ENCODE assay signal across 8 mouse cellular contexts in the genomic region with DNA sequence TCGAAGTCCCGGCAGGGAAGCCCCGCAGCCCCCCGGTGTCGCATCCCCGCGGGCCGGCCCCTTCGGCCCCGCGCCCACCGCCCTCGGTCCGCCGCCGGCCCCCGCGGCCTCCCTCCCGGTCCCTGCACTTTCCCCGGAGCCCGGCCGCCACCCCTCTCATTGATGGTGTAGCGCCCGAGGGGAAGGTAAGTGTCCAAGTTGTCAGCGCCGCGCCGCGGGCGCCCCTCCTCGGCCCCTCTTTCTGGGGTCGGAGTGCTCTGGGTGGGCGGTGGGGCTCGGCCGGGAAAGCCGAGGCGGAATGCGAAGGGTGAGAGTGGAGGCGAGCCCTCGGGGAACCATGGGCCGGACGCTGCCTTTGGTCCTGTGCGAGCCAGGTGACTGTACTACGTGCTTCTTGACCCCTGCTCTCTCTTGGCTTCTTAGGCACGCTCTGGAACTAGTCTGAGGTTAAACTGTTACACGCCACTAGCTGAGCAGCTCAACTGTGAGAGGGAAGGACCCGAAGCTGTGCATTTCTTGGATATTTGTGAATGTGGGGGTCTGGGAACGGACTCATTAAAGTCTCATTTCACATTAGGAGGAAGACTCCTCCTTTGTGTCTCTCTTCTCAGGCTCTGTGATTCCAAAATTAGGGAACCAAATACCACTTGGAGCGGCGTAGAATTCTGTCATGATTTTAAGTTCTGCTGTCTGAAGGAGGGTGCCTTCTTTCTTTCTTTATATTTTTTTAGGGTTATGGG. TPM values are rescaled to one million over a fixed set of nuclear protein-coding genes. Genes with fewer than 3 reads are reported as not detected.
DNase-seq lines count a peak whose midpoint lies in the region; ATAC-seq lines count a peak whose summit lies in the region.

No protein-coding gene starts in this region.

- H3K4me1 ChIP-seq in liver, embryonic 13.5 days (replicated peaks): peaks cover 34% of the 10 kb centered on the region

- H3K4me3 ChIP-seq in liver, embryonic 13.5 days (replicated peaks): peak overlapping the region; percentile 78

- peak overlapping the region; percentile 88 for H3K9ac ChIP-seq in liver, embryonic 13.5 days

- H3K36me3 ChIP-seq in liver, embryonic 13.5 days: no peaks in the 10 kb centered on the region

- peak overlapping the region; percentile 85 for H3K4me2 ChIP-seq in liver, embryonic 13.5 days

- peak overlapping the region; percentile 83 for H3K27ac ChIP-seq in liver, embryonic 13.5 days

- peak; percentile 25 for DNase-seq in right cerebral cortex, adult 18-20 months
- no peak for DNase-seq in right cerebral cortex, postnatal 36 days (ENCODE audit: low spot score in 2 of 2)
- DNase-seq in cerebellum, postnatal 10 days: peak; percentile 70 to 73
- DNase-seq in gastrocnemius, adult 8-10 months (ENCODE audit: low spot score in 2 of 2): peak; percentile 10 to 33
- peak; percentile 50 for DNase-seq in induced T-regulatory cell, adult 2 months (ENCODE audit: low read depth)
- peak; percentile 34 for DNase-seq in liver, embryonic 13.5 days
- peak; percentile 55 for DNase-seq in naive thymus-derived CD4-positive, alpha-beta T cell, adult 2 months (ENCODE audit: low read depth)
- peak; percentile 32 for DNase-seq in thymus, postnatal 0 days (ENCODE audit: low spot score)

- 2% methylated on average over 46 of the region's 50 CpGs for WGBS in liver, embryonic 13.5 days (ENCODE audit: insufficient replicate concordance)

- H3K27me3 ChIP-seq in liver, embryonic 13.5 days: no peaks in the 10 kb centered on the region

- H3K9me3 ChIP-seq in liver, embryonic 13.5 days (replicated peaks): no peaks in the 10 kb centered on the region

- ATAC-seq in liver, embryonic 13.5 days (ENCODE audit: low read depth): peak; percentile 12; the same call in 1 of the 2 replicates

RNA-seq across cellular contexts. Expression of gene Rere, which starts 0.6 kb away (rescaled TPM):
- 10 to 100 TPM; 53.7 to 93.1 (median 66.0) TPM for total RNA-seq in gastrocnemius, adult 8-10 months (2022)
- polyA plus RNA-seq in liver, embryonic 13.5 days (2015; fragmentation: Nextera tagmentation; extraction: Ambion mirVana): 5.9 and 7.5 TPM in 2 replicates
- 9.8 and 13.6 TPM in 2 replicates for polyA plus RNA-seq in thymus, postnatal 0 days (2015; fragmentation: Nextera tagmentation; extraction: Ambion mirVana)

RNA-seq across cellular contexts. Expression of gene Eno1, which starts 45.5 kb away (rescaled TPM):
- total RNA-seq in gastrocnemius, adult 8-10 months (2022): 10 to 100 TPM; 55.0 to 77.6 (median 67.7) TPM
- 783 and 784 TPM in 2 replicates for polyA plus RNA-seq in liver, embryonic 13.5 days (2015; fragmentation: Nextera tagmentation; extraction: Ambion mirVana)
- polyA plus RNA-seq in thymus, postnatal 0 days (2015; fragmentation: Nextera tagmentation; extraction: Ambion mirVana): 700 and 780 TPM in 2 replicates

Comparison
In these comparisons a context has a peak if more than half of its experiments do, and no peak if none do; other contexts are left out.
1. DNase-seq: peak in right cerebral cortex, adult 18-20 months (single experiment), cerebellum, postnatal 10 days (2 of 2), gastrocnemius, adult 8-10 months (2 of 2), induced T-regulatory cell, adult 2 months (single experiment), liver, embryonic 13.5 days (single experiment), naive thymus-derived CD4-positive, alpha-beta T cell, adult 2 months (single experiment) and thymus, postnatal 0 days (single experiment); none in right cerebral cortex, postnatal 36 days (0 of 2).